Mouse (Mus musculus) retina, embryonic 14.5 days (tissue): Measurements from ENCODE around the gene Tuba1c.

Source experiments
- DNase-seq: peaks from one replicate; pipeline ENCODE4 v3.0.0-alpha.2; 2015; ENCODE audit warnings: low spot score

Tuba1c gene

DNA sequence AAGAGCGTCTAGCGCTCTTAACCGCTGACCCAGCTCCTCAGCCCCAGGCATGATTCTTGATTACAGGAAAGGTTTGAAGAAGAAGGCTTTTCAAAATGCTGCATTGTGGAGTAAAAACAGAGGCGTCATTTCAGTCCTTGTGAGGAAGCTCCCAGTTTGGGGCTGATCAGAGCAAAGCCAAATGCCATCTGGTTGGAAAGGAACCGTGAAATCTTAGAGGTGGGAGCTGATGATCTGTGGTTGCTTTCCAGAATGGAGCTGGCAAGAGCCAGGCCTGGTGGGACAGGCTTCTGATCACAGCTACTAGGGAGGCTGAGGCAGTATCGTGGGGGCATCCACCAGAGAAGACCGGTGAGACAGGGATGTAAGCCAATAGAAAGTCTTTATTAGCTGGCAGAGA, 32.9 kb upstream of the Tuba1c start:
- DNase-seq, result no peak

DNA sequence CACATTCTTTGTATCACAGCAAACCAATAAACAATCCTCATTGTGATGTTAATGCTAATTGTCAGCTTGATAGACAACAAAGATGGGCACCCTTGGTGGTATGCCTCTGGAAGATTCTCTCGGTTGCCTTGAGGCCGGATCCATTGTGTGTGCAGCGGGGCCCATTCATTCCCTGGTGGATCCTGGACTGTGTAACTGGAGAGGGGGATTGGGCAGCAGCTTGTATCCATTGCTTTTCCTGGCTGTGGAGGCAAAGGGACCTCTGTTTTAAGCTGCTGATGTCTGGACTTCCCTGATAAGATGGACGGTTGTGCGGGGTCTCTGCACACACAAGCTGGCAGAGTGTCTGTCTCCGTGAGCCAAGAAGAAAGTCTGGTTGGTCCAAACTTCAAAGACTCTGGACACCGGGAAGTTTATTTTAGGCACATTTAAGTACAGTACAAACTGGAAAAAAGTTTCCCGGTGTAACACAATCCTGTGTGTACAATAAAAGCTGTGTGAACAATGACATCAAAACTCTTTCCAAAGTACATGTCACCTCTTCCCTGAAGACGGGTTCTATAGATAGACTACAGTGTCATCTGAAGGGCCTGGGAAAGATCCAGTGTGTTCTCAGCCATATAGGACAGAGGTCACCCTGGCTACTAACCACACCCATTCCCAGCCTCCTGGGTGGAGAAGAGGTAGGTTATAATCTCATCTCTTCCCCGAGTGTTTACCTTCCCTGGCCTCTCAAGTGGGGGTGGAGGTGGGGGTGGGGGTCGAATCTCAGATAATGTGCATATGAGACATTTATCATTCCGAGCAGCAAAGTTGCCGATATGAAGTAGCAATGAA, 31.5 kb upstream of the Tuba1c start:
- DNase-seq, result peak; percentile 26

DNA sequence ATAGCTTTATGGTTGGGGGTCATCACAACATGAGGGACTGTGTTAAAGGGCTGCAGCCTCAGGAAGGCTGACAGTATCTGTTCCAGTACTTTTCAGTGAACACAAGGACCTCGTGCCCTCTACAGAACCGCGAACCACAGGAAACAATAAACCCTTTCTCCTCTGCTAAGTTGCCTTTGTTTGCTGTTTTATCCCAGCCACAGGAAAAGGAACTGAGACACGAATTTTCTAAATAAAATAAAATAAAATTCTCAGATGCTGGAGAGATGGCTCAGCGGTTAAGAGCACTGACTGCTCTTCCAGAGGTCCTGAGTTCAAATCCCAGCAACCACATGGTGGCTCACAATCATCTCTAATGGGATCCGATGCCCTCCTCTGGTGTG, 30.9 kb upstream of the Tuba1c start:
- no peak for DNase-seq

DNA sequence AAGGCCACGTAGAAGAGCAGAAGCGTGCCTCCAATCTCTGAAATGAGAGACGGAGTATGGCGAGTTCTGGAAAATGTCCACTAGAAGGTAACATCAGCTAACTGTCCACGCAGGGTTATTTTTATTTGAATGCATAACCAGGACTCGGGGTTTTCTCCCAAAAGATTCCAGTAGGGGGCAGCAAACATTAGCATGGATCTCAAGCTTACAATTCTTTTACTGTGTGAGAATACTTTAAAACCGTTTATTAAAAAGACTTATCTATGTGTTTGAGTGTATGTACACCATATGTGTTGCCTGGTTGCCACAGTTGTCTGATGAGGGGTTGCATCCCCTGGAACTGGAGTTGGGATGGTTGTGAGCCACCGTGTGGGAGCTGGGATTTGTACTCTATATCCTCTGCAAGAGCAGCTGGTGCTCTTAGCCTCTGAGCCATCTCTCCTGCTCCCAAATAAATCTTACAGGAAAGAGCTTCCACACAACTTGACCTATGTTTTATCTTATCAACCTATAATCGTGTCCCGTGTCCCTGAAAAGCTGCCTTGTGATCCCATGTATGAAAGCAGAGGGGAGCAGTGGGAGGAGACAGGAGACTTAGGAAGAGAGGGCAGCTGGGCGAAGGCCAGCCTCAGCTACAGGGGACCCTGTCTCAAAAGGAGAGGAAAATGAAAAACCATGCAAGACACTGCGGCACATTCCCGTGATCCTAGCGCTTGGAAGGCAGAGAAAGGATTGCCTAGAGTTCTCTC, 29.0 kb upstream of the Tuba1c start:
- DNase-seq, result peak; percentile 75

DNA sequence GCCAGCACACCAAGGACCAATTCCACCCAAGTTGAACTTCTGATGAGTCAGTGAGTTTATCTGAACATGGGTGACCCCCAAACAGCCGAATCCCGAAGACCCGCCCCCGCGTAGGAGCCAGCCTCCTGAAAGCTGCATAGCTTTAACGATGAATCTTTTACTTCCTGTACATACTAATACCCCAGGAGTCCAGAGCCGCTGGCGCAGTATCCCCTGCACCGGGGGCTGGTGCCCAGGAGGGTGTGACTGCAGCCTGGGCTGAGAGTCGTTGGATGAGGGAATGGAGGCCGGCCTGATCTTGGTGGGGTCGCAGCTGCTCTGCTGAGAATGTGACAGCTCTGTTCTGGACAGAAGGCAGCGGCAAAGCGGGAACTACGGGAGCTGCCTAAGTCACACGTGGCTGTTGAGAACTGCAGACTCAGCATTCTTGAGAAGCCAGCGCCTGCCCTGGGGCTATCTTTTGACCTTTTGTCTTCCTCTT, 28.2 kb upstream of the Tuba1c start:
- DNase-seq, result no peak

DNA sequence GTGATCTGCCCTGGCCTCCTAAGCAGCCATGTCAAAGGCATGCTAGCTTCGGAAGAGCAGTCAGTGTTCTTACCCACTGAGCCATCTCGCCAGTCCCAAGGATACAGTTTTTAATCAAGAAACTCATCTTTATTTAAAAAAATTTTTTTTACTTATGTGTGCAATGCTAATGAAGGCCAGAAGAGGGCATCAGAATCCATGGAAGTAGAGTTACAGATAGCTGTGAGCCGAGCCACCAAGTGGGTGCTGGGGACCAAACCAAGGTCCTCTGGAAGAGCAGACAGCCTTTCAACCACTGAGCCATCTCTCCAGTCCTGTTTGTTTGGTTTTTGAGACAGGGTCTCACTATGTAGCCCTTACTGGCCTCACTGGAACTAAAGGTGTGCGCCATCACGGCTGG, 26.1 kb upstream of the Tuba1c start:
- DNase-seq, result no peak

DNA sequence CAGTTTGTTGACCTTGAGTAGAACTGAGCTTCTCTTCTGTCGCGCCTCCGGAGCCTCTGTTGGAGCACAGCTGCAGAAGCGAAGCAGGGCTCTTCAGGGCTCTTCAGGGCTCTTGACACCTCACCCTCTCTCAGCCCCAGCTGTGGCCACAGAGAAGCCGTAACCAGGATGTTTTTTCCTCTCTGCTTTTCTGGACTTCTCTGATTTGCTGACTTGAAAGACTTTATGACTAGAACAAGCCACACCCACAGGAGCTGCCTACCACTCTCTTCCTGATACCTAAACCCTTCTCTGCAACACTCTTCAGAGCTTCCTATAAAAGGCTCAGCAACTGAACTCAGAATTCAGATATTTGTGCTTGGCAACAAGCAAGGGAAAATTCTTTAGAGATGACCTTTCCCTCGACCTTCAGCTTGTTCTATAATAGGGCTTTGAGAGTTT, 20.9 kb upstream of the Tuba1c start:
- no peak for DNase-seq

DNA sequence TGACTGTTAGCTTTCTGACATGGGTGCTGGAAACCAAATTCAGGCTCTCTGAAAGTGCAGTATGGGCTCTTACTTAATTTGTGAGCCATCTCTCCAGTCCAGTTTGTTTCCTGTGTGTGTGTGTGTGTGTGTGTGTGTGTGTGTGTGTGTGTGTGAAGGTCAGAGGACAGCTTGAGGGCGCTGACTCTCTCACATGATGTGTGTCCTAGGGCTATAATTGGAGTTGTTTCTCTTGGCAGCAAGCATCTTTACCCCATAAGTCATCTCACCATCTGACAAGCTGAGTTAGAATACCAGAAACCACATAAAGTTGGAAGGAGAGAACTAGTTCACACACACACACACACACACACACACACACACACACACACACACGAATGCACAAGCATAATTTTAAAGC, 18.8 kb upstream of the Tuba1c start:
- no peak for DNase-seq

DNA sequence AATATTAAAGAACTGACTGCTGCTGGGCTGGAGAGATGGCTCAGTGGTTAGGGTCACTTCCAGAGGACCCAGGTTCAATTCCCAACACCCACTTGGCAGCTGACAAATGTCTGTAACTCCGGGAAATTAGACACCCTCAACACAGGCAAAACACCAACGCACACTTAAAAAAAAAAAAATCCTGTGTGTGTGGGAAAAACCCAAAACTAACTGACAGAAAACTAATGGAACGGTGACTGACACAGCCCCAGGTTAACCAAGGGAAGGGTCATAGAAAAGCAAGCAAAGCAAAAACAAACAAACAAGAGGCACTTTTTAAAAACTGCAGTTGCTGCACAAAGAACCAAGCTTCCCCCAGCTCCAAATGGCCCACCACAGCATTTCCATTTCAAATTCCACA, 17.7 kb upstream of the Tuba1c start:
- DNase-seq, result no peak

DNA sequence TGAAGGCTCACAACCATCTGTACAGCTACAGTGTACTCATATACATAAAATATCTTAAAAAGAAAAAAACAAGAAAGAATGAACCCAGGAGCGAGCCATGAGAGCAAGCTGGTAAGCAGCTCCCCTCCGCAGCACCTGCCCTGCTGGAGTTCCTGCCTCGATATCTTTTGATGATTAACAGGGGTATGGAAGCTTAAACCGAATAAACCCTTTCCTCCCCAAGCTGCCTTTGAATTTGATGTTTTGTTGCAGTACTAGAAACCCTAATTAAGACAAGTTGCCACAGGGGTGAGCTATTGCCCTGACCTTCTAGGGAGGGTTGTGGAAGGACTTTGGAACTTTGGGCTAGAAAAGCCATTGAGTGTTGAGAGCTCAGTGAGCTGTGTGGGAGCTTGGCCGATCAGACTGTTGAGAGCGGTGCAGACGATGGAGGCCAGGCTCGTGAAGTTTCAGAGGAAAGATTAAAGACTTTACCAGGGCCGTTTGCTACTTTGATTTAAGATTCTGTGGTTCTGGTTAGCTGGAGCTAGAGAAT, 15.1 kb upstream of the Tuba1c start:
- DNase-seq, result no peak

DNA sequence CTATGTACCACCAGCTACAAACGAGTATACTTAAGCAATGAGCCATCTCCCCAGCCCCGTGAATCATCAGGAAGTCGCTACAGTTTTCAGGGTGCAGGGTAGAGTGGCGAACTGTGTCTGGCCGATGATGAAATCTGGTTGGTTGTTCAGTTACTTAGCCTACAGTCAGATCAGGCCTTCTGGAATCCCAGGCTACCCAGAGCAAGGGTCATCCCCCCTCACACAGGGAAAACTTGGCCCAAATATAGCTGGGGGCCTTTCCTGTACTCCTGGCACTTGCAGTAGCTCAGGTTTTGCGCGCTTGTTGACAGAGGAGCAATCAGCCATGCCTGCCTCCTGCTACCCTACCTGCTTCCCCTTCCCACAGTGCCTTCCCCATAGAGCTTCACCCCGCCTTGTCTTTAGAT, 12.3 kb upstream of the Tuba1c start:
- DNase-seq, result no peak

DNA sequence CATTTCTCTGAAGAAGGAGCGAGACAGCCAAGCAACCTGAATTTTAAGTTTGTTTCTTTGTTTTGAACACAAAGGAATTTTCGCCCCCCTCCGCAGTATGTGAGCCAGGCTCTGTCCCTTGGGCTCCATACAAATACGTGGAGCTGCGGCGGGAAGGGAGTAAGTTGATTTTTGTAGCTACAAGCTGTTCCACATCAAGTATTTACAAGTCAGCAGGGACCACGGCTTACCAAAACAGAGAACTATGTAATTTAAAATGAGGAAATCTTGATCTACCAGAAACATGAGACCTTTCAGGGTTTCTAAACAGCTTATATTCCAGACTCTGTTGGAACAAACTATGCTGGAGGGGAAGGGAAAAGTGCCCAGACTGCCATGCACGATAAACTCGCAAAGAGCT, 11.7 kb upstream of the Tuba1c start:
- DNase-seq, result no peak

DNA sequence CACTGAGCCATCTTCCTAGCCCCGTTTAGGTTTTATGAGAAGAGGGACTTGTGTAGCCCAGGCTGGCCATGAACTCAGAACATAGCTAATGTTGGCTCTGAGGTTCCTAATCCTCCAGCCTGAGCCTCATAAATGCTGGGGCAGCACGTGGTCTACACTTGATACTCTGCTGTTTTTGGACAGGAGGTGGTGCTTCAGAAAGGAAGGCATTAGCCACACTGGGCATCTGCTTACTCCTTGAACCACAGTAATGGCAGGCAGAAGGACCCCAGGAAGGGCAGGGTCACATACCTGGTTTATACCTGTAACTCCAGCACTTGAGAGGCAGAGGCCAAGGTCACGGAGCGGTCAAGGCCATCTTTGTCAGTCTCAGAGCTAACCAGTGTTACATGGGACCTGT, 11.1 kb upstream of the Tuba1c start:
- DNase-seq, result no peak

DNA sequence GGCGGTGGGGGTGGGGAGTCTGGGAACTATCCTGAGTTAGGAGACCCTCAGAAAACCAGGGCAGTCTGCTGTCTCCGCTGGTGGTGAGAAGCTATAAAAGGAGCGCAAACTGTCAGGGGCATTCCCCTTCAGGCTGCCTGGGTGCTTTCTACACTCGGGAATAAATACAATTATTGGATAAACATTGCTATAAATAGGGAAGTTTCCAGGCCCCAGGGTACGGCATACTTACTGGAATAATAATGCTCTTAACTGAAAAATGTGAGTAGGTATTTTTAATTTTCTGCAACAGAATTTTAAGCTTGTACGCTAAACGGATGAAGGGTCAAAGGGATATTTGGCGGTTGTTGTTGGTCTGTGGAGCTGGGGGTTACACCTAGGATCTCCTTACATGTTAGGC, 10.3 kb upstream of the Tuba1c start:
- no peak for DNase-seq

DNA sequence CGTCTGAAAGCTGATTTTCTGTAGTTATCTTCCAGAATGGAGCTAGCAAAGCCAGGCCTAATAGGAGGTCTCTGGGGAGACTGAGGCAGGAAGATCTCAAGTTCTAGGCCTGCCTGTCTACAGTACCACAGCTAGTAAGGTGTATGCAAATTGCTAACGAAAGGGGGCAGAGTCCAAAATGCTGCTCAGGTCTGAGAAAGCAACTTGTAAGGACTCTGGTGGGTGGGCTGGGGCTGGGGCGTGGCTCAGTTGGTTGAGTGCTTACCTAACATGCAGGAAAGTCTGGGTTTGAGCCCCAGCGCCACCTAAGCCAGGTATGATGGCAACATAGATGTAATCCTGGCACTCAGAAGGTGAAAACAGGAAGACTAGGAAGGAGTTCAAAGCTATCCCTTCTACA, 9.5 kb upstream of the Tuba1c start:
- DNase-seq, result no peak

DNA sequence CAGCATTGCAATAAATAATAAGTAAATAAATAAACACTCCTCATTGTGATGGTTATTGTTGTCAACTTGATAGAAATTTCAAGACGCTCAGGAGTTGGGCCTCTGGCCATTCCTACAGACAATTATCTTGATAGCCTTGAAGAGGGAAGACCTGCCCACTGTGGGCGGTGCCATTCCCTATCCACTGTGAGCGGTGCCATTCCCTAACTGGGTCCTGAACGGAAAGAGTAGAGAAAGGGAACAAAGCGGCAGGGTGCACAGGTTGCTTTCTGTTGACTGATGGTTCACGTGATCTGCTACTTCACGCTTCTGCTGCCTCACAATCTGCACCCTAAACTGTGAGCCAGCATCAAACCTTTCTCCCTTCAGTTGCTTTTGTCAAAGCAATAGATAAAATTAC, 8.4 kb upstream of the Tuba1c start:
- DNase-seq, result no peak

DNA sequence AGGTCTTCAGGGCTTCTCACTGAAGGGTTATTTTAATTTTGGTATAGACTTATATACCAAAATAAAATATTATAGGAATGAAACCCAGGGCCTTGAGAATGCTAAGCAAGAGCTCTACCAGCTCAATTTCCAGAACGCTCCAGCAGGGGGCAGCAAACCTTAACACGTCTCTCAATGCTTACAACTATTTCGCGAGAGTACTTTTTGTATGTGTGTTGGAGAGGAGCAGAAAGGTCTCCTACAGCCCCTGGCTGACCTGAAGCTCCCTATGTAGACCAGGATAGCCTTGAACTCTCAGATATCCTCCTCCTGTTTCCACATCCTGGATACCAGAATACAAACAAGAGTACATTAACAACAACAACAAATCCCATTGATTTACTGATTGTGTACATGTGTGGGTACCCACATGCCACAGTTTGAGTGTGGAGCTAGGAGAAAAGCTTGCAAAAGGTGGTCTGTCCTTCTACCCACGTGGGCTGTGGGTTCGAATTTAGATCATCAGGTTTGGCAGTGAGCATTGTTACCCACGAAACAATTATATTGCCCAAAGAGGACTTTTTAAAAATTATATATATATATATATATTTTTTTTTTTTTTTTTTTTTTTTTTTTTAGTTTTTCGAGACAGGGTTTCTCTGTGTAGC, 4.9 kb upstream of the Tuba1c start:
- peak; percentile 94 for DNase-seq

DNA sequence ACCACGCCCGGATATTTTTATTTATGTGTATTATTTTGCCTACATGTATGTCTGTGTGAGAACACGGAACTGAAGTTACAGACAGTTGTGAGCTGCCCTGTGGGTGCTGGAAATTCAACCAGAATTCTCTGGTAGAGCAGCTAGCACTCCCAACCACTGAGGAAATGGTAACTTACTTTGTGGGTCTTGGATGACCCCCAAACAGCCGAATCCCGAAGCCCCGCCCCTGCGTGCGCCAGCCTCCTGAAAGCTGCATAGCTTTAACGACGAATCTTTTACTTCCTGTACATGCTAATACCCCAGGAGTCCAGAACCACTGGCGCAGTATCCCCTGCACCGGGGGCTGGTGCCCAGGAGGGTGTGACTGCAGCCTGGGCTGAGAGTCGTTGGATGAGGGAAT, 4.3 kb upstream of the Tuba1c start:
- no peak for DNase-seq

DNA sequence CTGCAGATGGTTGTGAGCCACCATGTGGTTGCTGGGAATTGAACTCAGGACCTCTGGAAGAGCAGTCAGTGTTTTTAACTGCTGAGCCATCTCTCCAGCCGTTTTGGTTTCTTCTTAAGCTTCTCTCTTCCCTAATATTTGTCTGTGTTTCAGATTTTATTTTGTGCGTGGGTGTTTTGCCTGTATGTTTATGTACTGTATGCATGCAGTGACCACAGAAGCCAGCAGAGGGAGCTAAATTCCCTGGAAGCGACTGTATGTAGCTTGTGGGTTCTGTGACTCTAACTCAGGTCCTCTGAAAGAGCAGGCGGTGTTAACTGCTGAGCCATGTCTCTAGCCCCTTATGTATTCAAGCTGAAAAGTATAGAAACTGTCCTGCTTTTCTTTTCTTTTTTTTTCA, 3.4 kb upstream of the Tuba1c start:
- DNase-seq, result peak; percentile 59

DNA sequence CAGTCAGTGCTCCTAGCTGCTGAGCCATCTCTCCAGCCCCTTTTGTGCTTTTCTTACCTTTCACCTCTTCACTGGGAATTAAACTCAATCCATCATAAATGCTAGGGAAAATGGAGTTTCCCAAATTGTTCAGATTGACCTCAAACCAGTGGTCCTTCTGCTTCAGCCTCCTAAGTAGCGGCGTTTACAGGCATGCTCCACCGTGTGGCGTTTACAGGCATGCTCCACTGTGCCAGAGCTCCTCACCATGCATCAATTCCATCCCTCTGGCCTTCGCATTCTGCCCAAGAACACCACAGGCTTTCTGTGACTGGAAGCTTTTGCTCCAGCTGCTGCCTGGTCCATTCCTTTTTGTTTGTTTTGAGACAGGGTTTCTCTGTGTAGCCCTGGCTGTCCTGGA, 2.6 kb upstream of the Tuba1c start:
- no peak for DNase-seq

DNA sequence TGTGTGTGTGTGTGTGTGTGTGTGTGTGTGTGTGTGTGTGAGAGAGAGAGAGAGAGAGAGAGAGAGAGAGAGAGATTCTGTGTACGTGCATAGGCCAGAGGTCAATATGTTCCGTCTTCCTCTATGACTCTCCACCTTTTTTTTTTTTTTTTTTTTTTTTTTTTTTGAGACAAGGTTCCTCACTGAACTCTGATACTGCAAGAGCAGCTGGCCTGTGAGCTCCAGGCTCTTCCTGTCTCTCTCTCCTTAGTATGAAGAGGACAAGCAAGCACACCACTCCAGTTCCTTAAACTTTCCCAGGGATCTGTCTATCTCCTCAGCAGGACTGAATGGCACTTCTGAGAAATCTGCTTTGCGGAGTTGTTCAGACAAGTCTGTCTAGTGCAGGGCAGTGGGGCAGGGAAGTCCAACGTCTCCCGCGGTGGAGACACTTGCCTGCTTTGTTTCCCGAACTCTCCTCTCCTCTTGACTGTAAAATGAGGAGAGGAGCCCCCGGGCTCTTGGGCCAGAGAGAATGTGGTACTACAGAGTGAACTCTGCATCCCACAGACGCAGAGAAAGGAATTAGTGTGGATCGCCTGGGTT, 725 bp upstream of the Tuba1c start:
- no peak for DNase-seq
